Mouse (Mus musculus) adrenal gland, postnatal 0 days (tissue): ENCODE results near the gene Psmd5. TPM values are rescaled to one million over a fixed set of nuclear protein-coding genes. Genes with fewer than 3 reads are reported as not detected.

Source experiments
- polyA plus RNA-seq: library from polyadenylated mRNA; unstranded; fragments of >200 nt; fragmentation: Nextera tagmentation; extraction: Ambion mirVana; gene quantifications from 2 replicates; pipeline ENCODE4 v1.2.1, GENCODE M21; 2015

The Psmd5 gene
- 72.3 and 87.7 TPM in 2 replicates for polyA plus RNA-seq

DNA sequence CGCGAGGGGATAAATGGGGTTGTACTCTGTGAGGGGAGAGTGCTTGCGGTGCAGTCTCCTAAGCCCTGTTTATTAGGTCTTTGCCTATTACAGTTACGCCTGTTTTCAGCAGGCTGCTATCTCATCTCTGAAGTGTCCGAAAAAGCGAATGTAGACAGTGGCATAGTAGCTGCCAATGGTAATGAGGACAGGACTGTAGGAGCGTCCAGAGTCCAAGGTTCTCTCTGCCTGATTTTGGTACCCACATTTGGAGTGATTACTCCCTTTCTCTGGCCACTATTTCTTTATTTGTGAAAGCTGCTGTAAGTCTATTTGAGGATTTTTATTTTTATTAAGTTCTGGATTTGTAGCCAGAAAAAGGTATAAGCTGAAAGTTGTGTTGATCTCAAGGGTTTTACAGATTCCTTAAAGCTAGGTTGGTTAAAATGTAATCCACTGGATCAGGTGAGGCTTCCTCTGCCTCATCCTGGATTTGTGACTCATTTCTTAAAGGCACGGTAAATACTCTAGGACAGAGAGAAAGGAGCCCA is at the start of gene Psmd5:
TSS of gene Psmd5 (minus strand) at position 153 of the 530 bp plus-strand sequence.

DNA sequence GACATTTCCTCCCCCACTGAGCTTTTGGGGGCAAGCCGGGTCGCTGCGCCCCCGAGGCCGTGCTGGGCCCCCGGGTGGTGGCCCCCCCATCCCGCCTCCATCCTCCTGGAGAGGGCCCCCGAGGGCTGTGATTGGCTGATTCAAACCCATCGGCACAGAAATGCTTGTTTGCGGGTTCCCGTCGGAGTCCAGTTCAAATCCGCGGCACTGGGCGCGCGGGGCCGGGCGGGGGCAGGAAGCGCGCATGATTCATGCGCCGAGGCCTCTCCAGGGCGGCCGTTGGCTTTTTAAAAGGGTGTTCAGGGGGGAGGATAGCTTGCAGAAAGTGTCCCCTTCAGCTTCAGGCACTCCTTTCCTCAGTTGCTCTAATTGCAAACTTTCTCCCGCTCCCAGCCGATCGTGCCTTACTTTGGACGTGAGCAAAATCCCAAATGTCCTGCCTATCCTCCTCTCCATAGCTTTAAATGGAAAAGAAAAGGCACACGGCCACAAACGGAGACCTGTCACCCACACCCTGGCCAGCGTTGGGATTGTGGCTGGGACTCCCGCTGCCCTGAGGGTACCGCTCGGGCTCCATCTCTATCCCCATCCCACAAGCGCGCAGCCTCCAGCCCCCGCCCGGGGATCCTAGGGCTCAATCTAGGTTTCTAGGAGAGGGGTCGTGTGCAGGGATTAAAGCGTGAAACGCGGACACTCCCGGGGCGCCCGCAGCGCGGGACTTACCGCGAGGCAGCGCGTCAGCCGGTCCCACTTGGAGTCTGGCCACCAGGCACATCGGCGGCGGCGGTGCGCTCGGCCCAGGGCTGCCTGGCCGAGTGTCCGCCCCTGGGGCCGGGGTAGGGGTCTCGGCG is 38.7 kb upstream of the Psmd5 start, which contains the start of gene Phf19:
TSS of gene Phf19 (minus strand) at position 809 of the 851 bp plus-strand sequence.

DNA sequence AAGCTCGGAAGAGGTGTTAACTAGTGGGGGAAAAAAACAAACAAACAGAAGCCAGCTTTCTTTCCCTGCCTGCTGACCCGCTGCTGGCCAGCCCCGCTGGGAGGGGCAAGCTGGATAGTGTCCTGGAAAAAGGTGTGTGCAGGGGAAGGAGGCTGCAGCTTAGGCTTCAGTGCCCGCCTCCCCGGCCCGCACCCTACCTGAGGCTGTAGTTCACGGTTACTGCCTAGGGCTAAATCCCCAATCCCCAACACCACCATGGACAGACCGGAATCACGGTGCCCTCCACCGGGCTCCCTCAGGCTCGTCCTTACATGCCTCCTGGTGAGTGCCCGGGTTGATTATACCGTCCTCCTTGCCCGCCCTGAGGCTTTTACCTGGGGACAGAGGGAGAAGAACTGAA is 497 bp downstream of the Psmd5 start, which contains the start of gene Cutal:
TSS of gene Cutal (plus strand) at position 126 of the 400 bp plus-strand sequence.

DNA sequence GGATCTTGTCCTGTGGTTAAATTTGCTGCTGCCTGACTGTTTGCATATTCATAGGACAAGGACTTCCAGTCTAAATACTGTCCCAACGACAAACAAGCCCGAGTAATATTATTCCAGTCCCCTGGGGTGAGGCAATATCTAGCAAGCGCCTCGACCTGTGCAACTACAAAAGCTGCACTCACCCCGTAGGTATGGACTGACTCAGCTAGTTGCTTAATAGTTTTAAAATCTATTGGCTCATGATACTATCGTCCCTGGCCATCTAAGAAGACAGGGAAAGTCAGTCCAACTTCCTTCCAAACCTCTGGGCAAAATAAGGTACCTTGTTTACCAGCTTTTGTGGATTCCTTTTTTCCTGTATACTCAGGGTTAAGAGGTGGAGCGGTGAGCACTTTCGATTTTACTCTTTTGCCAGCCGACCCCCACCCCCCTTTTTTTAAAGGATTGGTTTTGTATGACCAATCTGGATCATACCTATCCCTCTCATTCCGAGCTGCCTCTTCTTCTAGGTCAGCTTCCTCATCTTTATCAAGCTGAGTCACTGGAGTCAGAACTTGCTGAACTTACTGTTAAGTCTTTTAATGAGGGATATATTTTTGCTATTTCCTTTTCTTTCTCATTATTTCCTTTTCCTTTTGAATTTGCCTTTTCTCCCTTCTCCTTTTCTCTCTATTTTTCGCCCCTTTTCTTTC is 41.9 kb downstream of the Psmd5 start, which contains the start of gene Gm34653:
TSS of gene Gm34653 (plus strand) at position 242 of the 692 bp plus-strand sequence.

DNA sequence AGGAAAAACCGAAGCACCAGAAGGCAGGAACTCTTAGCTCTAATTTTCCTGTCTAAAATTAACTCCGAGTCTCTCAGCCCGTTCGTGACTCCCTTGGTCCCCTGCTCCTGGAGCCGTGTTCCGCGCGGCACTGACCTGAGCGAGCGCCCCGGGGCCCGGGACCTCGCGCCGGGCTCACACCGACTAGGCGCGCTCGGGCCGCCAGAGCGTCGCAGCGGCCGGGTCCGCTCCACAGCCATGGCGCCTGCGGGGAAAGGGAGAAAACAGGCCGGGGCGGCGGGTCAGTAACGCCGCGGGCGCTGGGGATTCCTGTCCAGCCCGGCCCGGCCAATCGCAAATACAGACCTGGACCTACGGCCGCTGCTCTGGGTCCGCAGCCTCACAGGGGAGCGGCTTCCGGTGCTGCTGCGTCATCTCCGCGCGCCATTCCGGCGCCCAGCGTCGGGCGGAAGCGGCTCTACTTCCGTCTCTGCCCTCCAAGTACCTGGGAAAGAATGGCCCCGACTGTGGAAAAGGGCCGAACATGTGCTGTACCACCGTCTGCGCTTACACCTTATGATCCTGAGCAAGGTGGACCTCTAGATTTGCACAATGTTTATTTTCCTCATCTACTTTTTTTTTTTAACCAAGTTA is 48.8 kb downstream of the Psmd5 start, which contains the start of gene Fbxw2:
TSS of gene Fbxw2 (minus strand) at position 485 of the 633 bp plus-strand sequence.

Other genes with a start within 250 kb of the Psmd5 start
- 39.0 and 45.8 TPM in 2 replicates for gene Gapvd1, start 119.7 kb downstream of the Psmd5 start, polyA plus RNA-seq
- 395 and 563 TPM in 2 replicates for gene Hspa5, start 103.0 kb downstream of the Psmd5 start, polyA plus RNA-seq
- gene Rabepk, start 75.1 kb downstream of the Psmd5 start, polyA plus RNA-seq = 41.5 and 42.2 TPM in 2 replicates
- gene Fbxw2, start 48.7 kb downstream of the Psmd5 start, polyA plus RNA-seq = 66.2 and 77.5 TPM in 2 replicates
- gene Gm34653, start 42.0 kb downstream of the Psmd5 start, polyA plus RNA-seq = 0.08 TPM in 1 of 2 replicates, not detected in the other
- 0.63 and 1.4 TPM in 2 replicates for gene Cutal, start 572 bp downstream of the Psmd5 start, polyA plus RNA-seq
- gene Phf19, start 39.1 kb upstream of the Psmd5 start, polyA plus RNA-seq = 3.5 and 4.5 TPM in 2 replicates
- 4.4 and 5.2 TPM in 2 replicates for gene Traf1, start 86.8 kb upstream of the Psmd5 start, polyA plus RNA-seq
- 2.5 and 3.7 TPM in 2 replicates for gene Hc, start 186.5 kb upstream of the Psmd5 start, polyA plus RNA-seq
- 2.5 and 3.2 TPM in 2 replicates for gene AI182371, start 226.6 kb upstream of the Psmd5 start, polyA plus RNA-seq
- 10.1 and 16.2 TPM in 2 replicates for gene Cntrl, start 234.5 kb upstream of the Psmd5 start, polyA plus RNA-seq